Mouse (Mus musculus): ENCODE measurements at regions not wholly inside any gene's neighbourhood (a gene's known extent, or its start where the extent isn't known, plus 50 kb on each side); places are given as distances from the start of the nearest gene placed in this dataset.

GRCm38 (mm10) chr7:138451321-138451720 lies 53.8 kb upstream of the Tcerg1l start:
- no peak overlapping the region for H3K27ac ChIP-seq (ENCODE audit: control insufficient read depth, insufficient read depth, low read depth, low read length)
- no peaks in the 10 kb centered on the region for H3K4me1 ChIP-seq (ENCODE audit: control insufficient read depth, insufficient read depth, low read length)
- H3K27me3 ChIP-seq (ENCODE audit: control insufficient read depth, insufficient read depth, low read length): no peaks in the 10 kb centered on the region
- H3K36me3 ChIP-seq (ENCODE audit: control insufficient read depth, insufficient read depth, low read length): no peaks in the 10 kb centered on the region
- no peak overlapping the region for H3K4me3 ChIP-seq (ENCODE audit: control insufficient read depth, low read depth, low read length)
- TF ChIP-seq CTCF (IDR thresholded peaks at IDR 0.05; ENCODE audit: control insufficient read depth, insufficient read depth, insufficient replicate concordance, low read depth, low read length) (no peak), POLR2A (IDR thresholded peaks at IDR 0.05; ENCODE audit: control insufficient read depth, low read depth, low read length) (no peak)

- Histone ChIP-seq H3K36me3 (ENCODE audit: control insufficient read depth, insufficient read depth, low read length) (no peaks in the 10 kb centered on the region), H3K4me3 (ENCODE audit: control insufficient read depth, low read depth, low read length) (no peak overlapping the region), H3K27me3 (ENCODE audit: control insufficient read depth, insufficient read depth, low read length) (no peaks in the 10 kb centered on the region), H3K4me1 (ENCODE audit: control insufficient read depth, insufficient read depth, low read length) (no peaks in the 10 kb centered on the region), H3K27ac (ENCODE audit: control insufficient read depth, insufficient read depth, low read depth, low read length) (no peak overlapping the region)
- no peak for TF ChIP-seq POLR2A (IDR thresholded peaks at IDR 0.05; ENCODE audit: control insufficient read depth, low read depth, low read length)
- TF ChIP-seq CTCF (IDR thresholded peaks at IDR 0.05; ENCODE audit: control insufficient read depth, insufficient read depth, insufficient replicate concordance, low read depth, low read length): no peak
Measured at GRCm38 (mm10) chr7:138448519-138448918, 51.0 kb upstream of the Tcerg1l start.
